Mouse (Mus musculus): ENCODE measurements at regions not wholly inside any gene's neighbourhood (a gene's known extent, or its start where the extent isn't known, plus 50 kb on each side); places are given as distances from the start of the nearest gene placed in this dataset.

DNA sequence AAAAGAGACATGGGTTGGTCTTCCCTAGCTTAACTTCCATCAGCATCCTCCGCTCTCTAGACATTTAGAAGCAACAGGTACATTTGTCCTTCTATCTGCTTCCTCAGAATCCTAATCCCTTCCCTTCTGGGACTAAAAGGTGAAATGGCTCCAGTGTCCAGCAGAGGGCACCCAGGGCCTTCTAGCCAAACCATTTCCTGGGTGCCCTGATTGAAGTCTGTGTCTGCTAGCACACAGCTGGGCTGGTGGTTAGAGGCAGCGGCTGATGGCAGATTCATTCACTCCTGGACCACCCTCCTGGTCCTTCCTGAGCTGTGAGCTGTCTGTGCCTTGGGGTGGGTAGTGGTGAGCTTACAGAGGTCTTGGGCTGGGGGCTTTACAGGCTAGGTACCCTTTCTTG lies 76.5 kb upstream of the Col13a1 start:
- no peak overlapping the region for H3K4me2 ChIP-seq
- no peak overlapping the region for H3K9ac ChIP-seq (ENCODE audit: low read depth, low read length)
- WGBS (ENCODE audit: insufficient replicate concordance), result 37% methylated on average over 2 of the region's 2 CpGs
- no peak overlapping the region for H3K4me3 ChIP-seq (ENCODE audit: low read depth, low read length)
- no peaks in the 10 kb centered on the region for H3K36me3 ChIP-seq (ENCODE audit: control insufficient read depth, insufficient read depth, low read length)
- H3K9me3 ChIP-seq (replicated peaks; ENCODE audit: control insufficient read depth, low read length), result no peaks in the 10 kb centered on the region
- ATAC-seq (replicated peaks; ENCODE audit: insufficient number of reproducible peaks, low FRiP score, low TSS enrichment), result no peak
- peaks cover under 1% of the 10 kb centered on the region for H3K4me1 ChIP-seq (ENCODE audit: control insufficient read depth, insufficient read depth, low read length)
- no peak overlapping the region for H3K27ac ChIP-seq (ENCODE audit: low read depth, low read length)
- H3K27me3 ChIP-seq (ENCODE audit: control insufficient read depth, insufficient read depth, low read length), result no peaks in the 10 kb centered on the region

DNA sequence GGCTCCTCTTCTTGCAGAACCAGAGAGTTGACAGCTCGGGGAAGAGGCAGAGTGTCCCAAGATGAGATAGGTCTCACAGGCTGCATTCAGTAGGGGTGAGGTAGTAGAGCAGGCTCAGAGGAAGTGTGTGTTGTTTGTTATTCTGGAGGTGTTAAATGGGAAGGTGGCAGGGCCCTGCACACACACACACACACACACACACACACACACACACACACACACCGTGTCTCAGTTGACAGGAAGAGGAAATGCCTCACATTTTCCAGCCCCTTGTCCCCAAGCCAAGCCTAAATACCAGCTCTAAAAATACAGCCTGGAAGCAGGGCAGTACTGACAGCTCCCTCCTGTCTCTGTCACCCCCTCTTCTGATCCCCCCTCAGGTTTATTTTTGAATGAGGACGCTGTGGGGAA lies 70.9 kb upstream of the Col13a1 start:
- Histone ChIP-seq H3K36me3 (ENCODE audit: control insufficient read depth, insufficient read depth, low read length) (no peaks in the 10 kb centered on the region), H3K4me2 (no peak overlapping the region), H3K4me3 (ENCODE audit: low read depth, low read length) (no peak overlapping the region), H3K4me1 (ENCODE audit: control insufficient read depth, insufficient read depth, low read length) (peaks cover 9% of the 10 kb centered on the region), H3K9ac (ENCODE audit: low read depth, low read length) (no peak overlapping the region), H3K27me3 (ENCODE audit: control insufficient read depth, insufficient read depth, low read length) (no peaks in the 10 kb centered on the region), H3K27ac (ENCODE audit: low read depth, low read length) (peak overlapping the region; percentile 66), H3K9me3 (replicated peaks; ENCODE audit: control insufficient read depth, low read length) (peaks cover 3% of the 10 kb centered on the region; the same call in 1 of the 2 replicates)
- 10% methylated on average over 3 of the region's 3 CpGs for WGBS (ENCODE audit: insufficient replicate concordance)
- ATAC-seq (replicated peaks; ENCODE audit: insufficient number of reproducible peaks, low FRiP score, low TSS enrichment), result peak; percentile 66

GRCm38 (mm10) chr10:62044408-62044807 lies 65.5 kb upstream of the Col13a1 start:
- Histone ChIP-seq H3K4me2 (no peak overlapping the region), H3K4me3 (ENCODE audit: low read depth, low read length) (no peak overlapping the region), H3K36me3 (ENCODE audit: control insufficient read depth, insufficient read depth, low read length) (no peaks in the 10 kb centered on the region), H3K9me3 (replicated peaks; ENCODE audit: control insufficient read depth, low read length) (peaks cover 16% of the 10 kb centered on the region), H3K27me3 (ENCODE audit: control insufficient read depth, insufficient read depth, low read length) (no peaks in the 10 kb centered on the region), H3K27ac (ENCODE audit: low read depth, low read length) (no peak overlapping the region), H3K4me1 (ENCODE audit: control insufficient read depth, insufficient read depth, low read length) (no peaks in the 10 kb centered on the region), H3K9ac (ENCODE audit: low read depth, low read length) (no peak overlapping the region)
- WGBS (ENCODE audit: insufficient replicate concordance), result 73% methylated on average over 3 of the region's 3 CpGs
- no peak for ATAC-seq (replicated peaks; ENCODE audit: insufficient number of reproducible peaks, low FRiP score, low TSS enrichment)

DNA sequence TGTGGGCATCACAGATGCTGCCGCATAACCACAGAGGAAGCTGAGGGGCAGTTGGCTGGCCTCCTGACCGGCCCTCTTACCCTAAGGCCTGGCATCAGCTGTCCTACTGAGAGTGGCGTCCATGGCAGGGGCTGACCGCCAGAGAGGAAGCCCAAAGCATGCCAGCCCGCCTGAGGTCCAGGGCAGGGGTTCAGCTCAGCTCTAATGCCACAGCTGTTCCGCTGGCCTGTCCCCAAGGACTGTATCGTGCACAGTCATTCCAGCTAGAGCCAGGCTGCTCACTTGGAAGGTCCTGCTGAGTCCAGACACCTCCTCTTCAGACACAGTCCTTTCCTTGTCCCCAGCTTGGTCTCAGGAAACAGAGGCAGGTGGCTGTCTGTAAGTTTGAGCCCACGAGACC lies 61.0 kb upstream of the Col13a1 start:
- no peak for ATAC-seq (replicated peaks; ENCODE audit: insufficient number of reproducible peaks, low FRiP score, low TSS enrichment)
- peaks cover 13% of the 10 kb centered on the region for H3K9me3 ChIP-seq (replicated peaks; ENCODE audit: control insufficient read depth, low read length)
- no peaks in the 10 kb centered on the region for H3K4me1 ChIP-seq (ENCODE audit: control insufficient read depth, insufficient read depth, low read length)
- WGBS (ENCODE audit: insufficient replicate concordance), result 83% methylated on average over 8 of the region's 8 CpGs
- no peaks in the 10 kb centered on the region for H3K36me3 ChIP-seq (ENCODE audit: control insufficient read depth, insufficient read depth, low read length)
- H3K4me2 ChIP-seq, result no peak overlapping the region
- no peak overlapping the region for H3K27ac ChIP-seq (ENCODE audit: low read depth, low read length)
- H3K4me3 ChIP-seq (ENCODE audit: low read depth, low read length), result no peak overlapping the region
- H3K27me3 ChIP-seq (ENCODE audit: control insufficient read depth, insufficient read depth, low read length), result no peaks in the 10 kb centered on the region
- no peak overlapping the region for H3K9ac ChIP-seq (ENCODE audit: low read depth, low read length)

GRCm38 (mm10) chr10:62038656-62039055 lies 59.7 kb upstream of the Col13a1 start:
- 76% methylated on average over 1 of the region's 1 CpGs for WGBS (ENCODE audit: insufficient replicate concordance)
- no peak for ATAC-seq (replicated peaks; ENCODE audit: insufficient number of reproducible peaks, low FRiP score, low TSS enrichment)

GRCm38 (mm10) chr10:62037402-62038199 lies 58.7 kb upstream of the Col13a1 start:
- no peak overlapping the region for H3K9ac ChIP-seq (ENCODE audit: low read depth, low read length)
- 72% methylated on average over 9 of the region's 9 CpGs for WGBS (ENCODE audit: insufficient replicate concordance)
- H3K4me3 ChIP-seq (ENCODE audit: low read depth, low read length), result no peak overlapping the region
- no peak for ATAC-seq (replicated peaks; ENCODE audit: insufficient number of reproducible peaks, low FRiP score, low TSS enrichment)
- no peaks in the 10 kb centered on the region for H3K27me3 ChIP-seq (ENCODE audit: control insufficient read depth, insufficient read depth, low read length)
- peaks cover 13% of the 10 kb centered on the region for H3K9me3 ChIP-seq (replicated peaks; ENCODE audit: control insufficient read depth, low read length)
- H3K4me1 ChIP-seq (ENCODE audit: control insufficient read depth, insufficient read depth, low read length), result no peaks in the 10 kb centered on the region
- H3K27ac ChIP-seq (ENCODE audit: low read depth, low read length), result no peak overlapping the region
- H3K4me2 ChIP-seq, result no peak overlapping the region
- H3K36me3 ChIP-seq (ENCODE audit: control insufficient read depth, insufficient read depth, low read length), result no peaks in the 10 kb centered on the region

More at GRCm38 (mm10) chr10:62038656-62039055, 59.7 kb upstream of the Col13a1 start:
- no peaks in the 10 kb centered on the region for H3K4me1 ChIP-seq (ENCODE audit: control insufficient read depth, insufficient read depth, low read length)
- H3K27me3 ChIP-seq (ENCODE audit: control insufficient read depth, insufficient read depth, low read length), result no peaks in the 10 kb centered on the region
- no peak overlapping the region for H3K4me3 ChIP-seq (ENCODE audit: low read depth, low read length)
- no peak overlapping the region for H3K4me2 ChIP-seq
- no peak overlapping the region for H3K9ac ChIP-seq (ENCODE audit: low read depth, low read length)
- no peak overlapping the region for H3K27ac ChIP-seq (ENCODE audit: low read depth, low read length)
- H3K36me3 ChIP-seq (ENCODE audit: control insufficient read depth, insufficient read depth, low read length), result no peaks in the 10 kb centered on the region
- peaks cover 13% of the 10 kb centered on the region for H3K9me3 ChIP-seq (replicated peaks; ENCODE audit: control insufficient read depth, low read length)

DNA sequence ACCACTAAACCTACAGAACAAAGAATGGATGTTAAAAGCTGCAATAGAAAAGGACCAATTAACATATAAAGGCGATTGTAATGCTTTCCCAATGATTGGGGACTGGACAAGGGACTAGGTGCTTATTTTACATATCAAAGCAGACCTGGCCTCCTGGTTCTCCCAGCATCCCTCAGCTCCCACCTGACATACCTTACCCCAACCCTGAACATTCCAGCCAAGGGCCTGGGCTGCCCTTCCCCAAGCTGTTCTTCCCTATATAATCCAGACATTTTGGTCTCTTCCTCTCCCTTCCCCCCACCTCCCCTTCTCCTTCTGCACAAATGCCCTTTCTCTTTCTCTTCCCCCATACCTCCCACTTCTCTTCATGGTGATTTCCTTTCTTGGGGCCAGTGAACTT lies 57.9 kb upstream of the Col13a1 start:
- Histone ChIP-seq H3K27me3 (ENCODE audit: control insufficient read depth, insufficient read depth, low read length) (no peaks in the 10 kb centered on the region), H3K9me3 (replicated peaks; ENCODE audit: control insufficient read depth, low read length) (peaks cover 13% of the 10 kb centered on the region), H3K9ac (ENCODE audit: low read depth, low read length) (no peak overlapping the region), H3K4me3 (ENCODE audit: low read depth, low read length) (no peak overlapping the region), H3K27ac (ENCODE audit: low read depth, low read length) (no peak overlapping the region), H3K4me2 (no peak overlapping the region), H3K36me3 (ENCODE audit: control insufficient read depth, insufficient read depth, low read length) (no peaks in the 10 kb centered on the region), H3K4me1 (ENCODE audit: control insufficient read depth, insufficient read depth, low read length) (no peaks in the 10 kb centered on the region)
- 35% methylated on average over 1 of the region's 1 CpGs for WGBS (ENCODE audit: insufficient replicate concordance)
- no peak for ATAC-seq (replicated peaks; ENCODE audit: insufficient number of reproducible peaks, low FRiP score, low TSS enrichment)

GRCm38 (mm10) chr10:62034291-62034690 lies 55.4 kb upstream of the Col13a1 start:
- H3K9ac ChIP-seq (ENCODE audit: low read depth, low read length), result no peak overlapping the region
- H3K27me3 ChIP-seq (ENCODE audit: control insufficient read depth, insufficient read depth, low read length), result no peaks in the 10 kb centered on the region
- H3K4me2 ChIP-seq, result no peak overlapping the region
- no peaks in the 10 kb centered on the region for H3K4me1 ChIP-seq (ENCODE audit: control insufficient read depth, insufficient read depth, low read length)
- H3K4me3 ChIP-seq (ENCODE audit: low read depth, low read length), result no peak overlapping the region
- no peaks in the 10 kb centered on the region for H3K36me3 ChIP-seq (ENCODE audit: control insufficient read depth, insufficient read depth, low read length)
- no peak overlapping the region for H3K27ac ChIP-seq (ENCODE audit: low read depth, low read length)
- H3K9me3 ChIP-seq (replicated peaks; ENCODE audit: control insufficient read depth, low read length), result no peaks in the 10 kb centered on the region
- 79% methylated on average over 6 of the region's 6 CpGs for WGBS (ENCODE audit: insufficient replicate concordance)
- ATAC-seq (replicated peaks; ENCODE audit: insufficient number of reproducible peaks, low FRiP score, low TSS enrichment), result no peak

DNA sequence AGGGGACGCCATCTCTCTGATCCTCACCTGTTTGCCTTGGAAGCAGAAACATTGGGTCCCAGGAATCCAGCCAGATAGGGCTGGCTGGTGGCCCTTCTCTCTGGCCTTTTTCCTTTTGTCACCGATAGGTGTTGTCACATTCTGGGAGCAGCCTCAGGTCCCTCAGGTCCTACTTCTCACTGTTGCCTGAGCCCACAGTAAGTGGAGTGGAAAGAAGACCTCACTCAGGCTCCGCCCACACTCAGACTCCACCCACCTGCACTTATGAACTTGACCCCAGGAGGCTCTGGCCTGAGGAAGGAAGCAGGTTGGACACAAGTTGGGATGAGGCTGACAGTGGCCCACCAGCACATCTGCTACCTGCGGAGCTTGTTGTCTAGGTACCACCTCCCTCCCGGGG lies 54.8 kb upstream of the Col13a1 start:
- no peak overlapping the region for H3K4me2 ChIP-seq
- no peak overlapping the region for H3K27ac ChIP-seq (ENCODE audit: low read depth, low read length)

More for the DNA sequence above, 54.8 kb upstream of the Col13a1 start:
- 62% methylated on average over 5 of the region's 5 CpGs for WGBS (ENCODE audit: insufficient replicate concordance)
- Histone ChIP-seq H3K9ac (ENCODE audit: low read depth, low read length) (no peak overlapping the region), H3K4me1 (ENCODE audit: control insufficient read depth, insufficient read depth, low read length) (no peaks in the 10 kb centered on the region), H3K4me3 (ENCODE audit: low read depth, low read length) (no peak overlapping the region), H3K9me3 (replicated peaks; ENCODE audit: control insufficient read depth, low read length) (no peaks in the 10 kb centered on the region), H3K36me3 (ENCODE audit: control insufficient read depth, insufficient read depth, low read length) (no peaks in the 10 kb centered on the region), H3K27me3 (ENCODE audit: control insufficient read depth, insufficient read depth, low read length) (no peaks in the 10 kb centered on the region)
- ATAC-seq (replicated peaks; ENCODE audit: insufficient number of reproducible peaks, low FRiP score, low TSS enrichment), result no peak

Measured in heart, embryonic 11.5 days (tissue).